Mouse (Mus musculus): ENCODE measurements around the gene Prm1. TPM values are rescaled to one million over a fixed set of nuclear protein-coding genes. Genes with fewer than 3 reads are reported as not detected.

Prm1 gene
- total RNA-seq, 1 experiment: not detected

DNA sequence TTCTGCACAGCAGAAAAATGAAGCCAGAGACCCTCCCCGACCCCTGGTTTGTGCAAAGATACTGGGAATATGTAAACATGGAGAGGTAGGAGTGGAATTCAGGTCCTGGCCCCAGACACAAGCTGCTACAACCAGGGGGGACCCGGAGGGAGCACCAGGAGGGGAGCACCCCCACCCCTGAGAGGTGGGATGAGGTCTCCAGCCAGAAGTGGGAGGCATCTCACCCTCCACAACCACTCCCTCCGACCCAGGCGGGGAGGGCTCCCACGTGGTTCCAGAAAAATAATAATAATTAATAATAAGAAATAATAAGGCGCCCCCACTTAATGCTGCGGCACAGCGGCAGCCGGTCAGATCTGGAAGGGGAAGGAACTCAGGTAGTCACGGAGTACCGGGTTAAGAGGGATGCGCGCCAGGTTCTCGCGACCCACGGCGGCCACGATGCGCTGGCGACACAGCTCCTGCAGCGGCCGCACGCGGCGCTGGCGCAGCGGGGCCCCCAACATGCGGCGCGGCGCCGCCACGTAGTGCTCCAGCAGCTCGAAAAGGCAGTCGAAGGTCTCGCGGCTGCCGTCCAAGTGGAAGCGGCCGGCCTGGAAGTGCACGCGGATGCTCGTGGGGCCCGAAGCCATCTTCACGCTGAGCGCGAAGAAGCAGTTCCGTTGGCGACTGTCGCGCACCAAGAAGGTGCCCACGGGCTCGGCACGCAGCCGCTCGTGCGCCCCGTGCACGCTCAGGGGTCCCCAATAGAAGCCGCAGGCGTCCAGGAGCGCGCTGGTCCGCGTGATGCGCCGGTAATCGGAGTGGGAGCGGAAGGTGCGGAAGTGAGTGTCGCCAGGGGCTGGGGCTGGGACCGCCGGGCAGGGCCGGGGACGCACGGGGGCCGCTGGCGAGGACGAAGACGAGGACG is 21.5 kb downstream of the Prm1 start:
- H3K4me1 ChIP-seq (ENCODE audit: control insufficient read depth in 2 of 2, insufficient read depth in 2 of 2, low read length in 2 of 2, poor library complexity in 1 of 2): peaks cover 7 to 18% of the 10 kb centered on the region in 2 experiments; a peak in 2 of 4 replicates
- no peaks in the 10 kb centered on the region for H3K36me3 ChIP-seq (ENCODE audit: control insufficient read depth, insufficient read depth, low read length, poor library complexity, severe bottlenecking)
- peak overlapping the region; percentile 81 to 98 for H3K4me3 ChIP-seq (ENCODE audit: insufficient read depth in 1 of 2, low read depth in 1 of 2, low read length in 2 of 2, poor library complexity in 1 of 2, severe bottlenecking in 1 of 2)
- peak overlapping the region; percentile 60 for H3K9ac ChIP-seq (ENCODE audit: insufficient read depth, low read depth, low read length, poor library complexity, severe bottlenecking)
- in situ Hi-C loops (cut with MboI; ENCODE audit: low sequenced_read_pairs in 2 of 2, unreplicated experiment in 2 of 2): loop anchor here in 1 of 2 experiments (10.0 kb wide), 1 partner anchor 369 kb away; the partner anchor contains the start of gene Nubp1
- no peak overlapping the region for H3K27ac ChIP-seq (ENCODE audit: insufficient read depth, low read depth, low read length, poor library complexity, severe bottlenecking)
- H3K9me3 ChIP-seq (ENCODE audit: control insufficient read depth, insufficient read depth, low read depth, low read length): no peaks in the 10 kb centered on the region
- TF ChIP-seq ZC3H11A (IDR thresholded peaks at IDR 0.05; ENCODE audit: borderline replicate concordance, low read depth, low read length) (no peak), CHD2 (IDR thresholded peaks at IDR 0.05; ENCODE audit: low read depth, low read length) (no peak), HCFC1 (IDR thresholded peaks at IDR 0.05; ENCODE audit: borderline replicate concordance, insufficient read depth, low read length) (no peak), MAFK (IDR thresholded peaks at IDR 0.05; ENCODE audit: insufficient read depth, low read depth, low read length) (no peak), ZNF384 (IDR thresholded peaks at IDR 0.05; ENCODE audit: low read depth, low read length) (no peak)
- no peak for DNase-seq (ENCODE audit: low read depth, low spot score)

DNA sequence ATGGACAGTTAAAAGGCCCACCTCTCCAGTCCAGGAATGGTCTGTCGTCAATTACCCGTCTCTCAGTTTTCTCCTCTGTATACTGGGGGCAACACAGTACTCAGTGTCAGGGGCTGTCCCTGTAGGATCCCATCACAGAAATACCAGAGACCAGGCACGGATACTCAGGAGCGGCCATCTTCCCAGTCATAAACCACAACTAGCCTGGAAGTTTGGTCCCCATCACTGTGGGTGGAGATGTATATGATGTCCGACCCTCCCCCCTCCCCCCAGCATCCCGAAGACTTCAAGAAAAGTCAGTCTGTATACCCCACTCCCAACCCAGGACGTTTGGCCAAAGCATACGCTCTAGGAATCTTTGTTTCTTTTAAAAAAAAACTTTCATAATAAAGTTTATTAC is 22.2 kb downstream of the Prm1 start:
- no peak for DNase-seq (ENCODE audit: low read depth, low spot score)
- in situ Hi-C loops (cut with MboI; ENCODE audit: low sequenced_read_pairs in 2 of 2, unreplicated experiment in 2 of 2): loop anchor here in 1 of 2 experiments (10.0 kb wide), 1 partner anchor 369 kb away; the partner anchor contains the start of gene Nubp1
- no peak overlapping the region for H3K4me3 ChIP-seq (ENCODE audit: insufficient read depth in 1 of 2, low read depth in 1 of 2, low read length in 2 of 2, poor library complexity in 1 of 2, severe bottlenecking in 1 of 2)
- peaks cover 7 to 17% of the 10 kb centered on the region in 2 experiments; a peak in 2 of 4 replicates for H3K4me1 ChIP-seq (ENCODE audit: control insufficient read depth in 2 of 2, insufficient read depth in 2 of 2, low read length in 2 of 2, poor library complexity in 1 of 2)
- no peaks in the 10 kb centered on the region for H3K36me3 ChIP-seq (ENCODE audit: control insufficient read depth, insufficient read depth, low read length, poor library complexity, severe bottlenecking)
- no peak overlapping the region for H3K9ac ChIP-seq (ENCODE audit: insufficient read depth, low read depth, low read length, poor library complexity, severe bottlenecking)
- H3K27ac ChIP-seq (ENCODE audit: insufficient read depth, low read depth, low read length, poor library complexity, severe bottlenecking): no peak overlapping the region
- no peak for TF ChIP-seq ZNF384 (IDR thresholded peaks at IDR 0.05; ENCODE audit: low read depth, low read length)
- TF ChIP-seq CHD2 (IDR thresholded peaks at IDR 0.05; ENCODE audit: low read depth, low read length): no peak
- no peak for TF ChIP-seq ZC3H11A (IDR thresholded peaks at IDR 0.05; ENCODE audit: borderline replicate concordance, low read depth, low read length)
- TF ChIP-seq HCFC1 (IDR thresholded peaks at IDR 0.05; ENCODE audit: borderline replicate concordance, insufficient read depth, low read length): no peak
- no peak for TF ChIP-seq MAFK (IDR thresholded peaks at IDR 0.05; ENCODE audit: insufficient read depth, low read depth, low read length)
- no peaks in the 10 kb centered on the region for H3K9me3 ChIP-seq (ENCODE audit: control insufficient read depth, insufficient read depth, low read depth, low read length)

DNA sequence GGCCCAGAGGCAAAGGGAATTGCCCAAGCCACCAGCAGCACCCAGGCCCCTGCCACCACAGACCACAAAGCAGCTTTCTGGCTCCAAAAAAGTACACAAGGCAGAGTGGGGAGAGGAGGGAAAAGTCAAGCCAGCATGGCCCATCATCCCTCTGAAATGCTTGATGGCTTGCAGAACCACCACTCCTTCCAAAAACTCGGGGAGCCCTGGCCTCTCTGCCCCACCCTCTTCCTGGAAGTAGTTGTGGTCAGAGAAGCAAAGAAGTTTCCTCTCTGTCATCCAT is 22.5 kb downstream of the Prm1 start:
- Histone ChIP-seq H3K4me1 (ENCODE audit: control insufficient read depth in 2 of 2, insufficient read depth in 2 of 2, low read length in 2 of 2, poor library complexity in 1 of 2) (peaks cover 7 to 14% of the 10 kb centered on the region in 2 experiments; a peak in 2 of 4 replicates), H3K27ac (ENCODE audit: insufficient read depth, low read depth, low read length, poor library complexity, severe bottlenecking) (no peak overlapping the region), H3K9me3 (ENCODE audit: control insufficient read depth, insufficient read depth, low read depth, low read length) (no peaks in the 10 kb centered on the region), H3K9ac (ENCODE audit: insufficient read depth, low read depth, low read length, poor library complexity, severe bottlenecking) (no peak overlapping the region), H3K36me3 (ENCODE audit: control insufficient read depth, insufficient read depth, low read length, poor library complexity, severe bottlenecking) (no peaks in the 10 kb centered on the region), H3K4me3 (ENCODE audit: insufficient read depth in 1 of 2, low read depth in 1 of 2, low read length in 2 of 2, poor library complexity in 1 of 2, severe bottlenecking in 1 of 2) (no peak overlapping the region)
- no peak for TF ChIP-seq ZC3H11A (IDR thresholded peaks at IDR 0.05; ENCODE audit: borderline replicate concordance, low read depth, low read length)
- TF ChIP-seq CHD2 (IDR thresholded peaks at IDR 0.05; ENCODE audit: low read depth, low read length): no peak
- TF ChIP-seq MAFK (IDR thresholded peaks at IDR 0.05; ENCODE audit: insufficient read depth, low read depth, low read length): no peak
- TF ChIP-seq ZNF384 (IDR thresholded peaks at IDR 0.05; ENCODE audit: low read depth, low read length): no peak
- no peak for TF ChIP-seq HCFC1 (IDR thresholded peaks at IDR 0.05; ENCODE audit: borderline replicate concordance, insufficient read depth, low read length)
- in situ Hi-C loops (cut with MboI; ENCODE audit: low sequenced_read_pairs in 2 of 2, unreplicated experiment in 2 of 2): loop anchor here in 1 of 2 experiments (10.0 kb wide), 1 partner anchor 368 kb away; the partner anchor contains the start of gene Nubp1
- DNase-seq (ENCODE audit: low read depth, low spot score): no peak

DNA sequence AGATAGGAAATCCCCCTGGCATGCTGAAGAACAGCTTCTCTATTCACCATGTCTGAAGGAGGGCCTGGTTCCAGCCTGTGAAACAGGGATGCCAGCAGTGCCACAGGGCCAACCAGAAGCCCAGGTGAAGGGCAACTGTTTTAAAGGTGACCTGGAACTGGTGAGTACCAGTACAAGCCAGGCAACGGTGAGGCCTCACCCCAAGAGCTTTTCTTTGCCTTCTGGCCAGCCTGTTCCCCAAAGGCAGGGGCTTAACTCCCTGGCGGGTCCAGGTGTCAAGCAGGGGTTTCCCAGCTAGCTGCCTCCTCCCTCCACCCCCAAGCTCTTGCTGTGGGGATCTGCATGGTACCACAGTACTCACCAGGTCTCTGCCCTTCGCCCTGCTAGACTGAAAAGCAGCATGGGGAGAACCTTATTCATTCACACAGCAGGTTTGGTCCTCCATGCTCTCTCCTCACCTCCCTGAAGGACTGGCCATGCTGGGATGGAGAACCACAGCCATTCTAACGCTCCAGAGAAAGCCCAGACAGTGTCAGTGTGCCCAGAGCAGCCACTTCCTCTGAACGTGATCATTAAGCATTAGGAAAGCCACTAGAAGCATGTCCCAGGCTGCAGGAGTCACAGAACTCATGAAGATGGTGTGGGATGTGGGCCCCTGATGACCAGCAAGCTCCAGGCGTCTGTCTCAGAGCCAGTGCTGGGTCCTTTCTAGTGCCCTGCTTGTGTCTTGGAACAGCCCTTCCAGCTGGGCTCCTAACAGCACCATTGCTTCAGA is 23.1 kb downstream of the Prm1 start:
- Histone ChIP-seq H3K27ac (ENCODE audit: insufficient read depth, low read depth, low read length, poor library complexity, severe bottlenecking) (no peak overlapping the region), H3K9me3 (ENCODE audit: control insufficient read depth, insufficient read depth, low read depth, low read length) (no peaks in the 10 kb centered on the region), H3K9ac (ENCODE audit: insufficient read depth, low read depth, low read length, poor library complexity, severe bottlenecking) (no peak overlapping the region), H3K36me3 (ENCODE audit: control insufficient read depth, insufficient read depth, low read length, poor library complexity, severe bottlenecking) (no peaks in the 10 kb centered on the region), H3K4me3 (ENCODE audit: insufficient read depth in 1 of 2, low read depth in 1 of 2, low read length in 2 of 2, poor library complexity in 1 of 2, severe bottlenecking in 1 of 2) (no peak overlapping the region), H3K4me1 (ENCODE audit: control insufficient read depth in 2 of 2, insufficient read depth in 2 of 2, low read length in 2 of 2, poor library complexity in 1 of 2) (peaks cover 7 to 12% of the 10 kb centered on the region in 2 experiments; a peak in 2 of 4 replicates)
- no peak for DNase-seq (ENCODE audit: low read depth, low spot score)
- in situ Hi-C loops (cut with MboI; ENCODE audit: low sequenced_read_pairs in 2 of 2, unreplicated experiment in 2 of 2): loop anchor here in 1 of 2 experiments (10.0 kb wide), 1 partner anchor 368 kb away; the partner anchor contains the start of gene Nubp1
- TF ChIP-seq HCFC1 (IDR thresholded peaks at IDR 0.05; ENCODE audit: borderline replicate concordance, insufficient read depth, low read length): no peak
- TF ChIP-seq ZC3H11A (IDR thresholded peaks at IDR 0.05; ENCODE audit: borderline replicate concordance, low read depth, low read length): no peak
- TF ChIP-seq ZNF384 (IDR thresholded peaks at IDR 0.05; ENCODE audit: low read depth, low read length): no peak

All from ES-E14 (cell line).